Mouse (Mus musculus) hindbrain, embryonic 14.5 days (tissue): ENCODE results near the gene Tmem97. TPM values are rescaled to one million over a fixed set of nuclear protein-coding genes. Genes with fewer than 3 reads are reported as not detected.
A peak's percentile ranks its signal among the peaks of the same experiment; 100 is the strongest.
"Not testable (repeated sequence)": the region's sequence is repeated elsewhere in the genome, so short reads cannot be mapped to it uniquely, and the experiment has no call there.

Experiments used
- ATAC-seq: fragments of 200-750 bp; cut with Nextera tagmentation; 2 replicates; pipeline ENCODE4 v1.8.0; 2017; ENCODE audit warnings: moderate number of reproducible peaks, mild to moderate bottlenecking, moderate TSS enrichment, moderate library complexity; ENCODE audit not compliant: low FRiP score
- DNase-seq: peaks from one replicate; pipeline ENCODE4 v3.0.0-alpha.2; 2015; ENCODE audit warnings: low spot score
- H3K27ac ChIP-seq: fragments of 300-500 bp; sonication (generic); 2 replicates; pipeline ENCODE4 v1.5.1; 2014; ENCODE audit warnings: mild to moderate bottlenecking, moderate library complexity
- H3K27me3 ChIP-seq: fragments of 300-500 bp; sonication (generic); 2 replicates; pipeline ENCODE4 v1.6.1; 2014; ENCODE audit warnings: mild to moderate bottlenecking, low read length, mixed read lengths; ENCODE audit not compliant: control insufficient read depth, insufficient read depth
- H3K36me3 ChIP-seq: fragments of 300-500 bp; sonication (generic); replicated peaks from 2 replicates; pipeline ENCODE4 v1.6.1; 2014; ENCODE audit not compliant: control insufficient read depth, insufficient read depth
- H3K4me1 ChIP-seq: fragments of 300-500 bp; sonication (generic); replicated peaks from 2 replicates; pipeline ENCODE4 v1.6.1; 2014; ENCODE audit warnings: antibody characterized with exemption, low read length, mixed read lengths; ENCODE audit not compliant: control insufficient read depth, insufficient read depth
- H3K4me2 ChIP-seq: fragments of 300-500 bp; sonication (generic); replicated peaks from 2 replicates; pipeline ENCODE4 v1.6.1; 2014; ENCODE audit warnings: mild to moderate bottlenecking, moderate library complexity
- H3K4me3 ChIP-seq: fragments of 300-500 bp; sonication (generic); replicated peaks from 2 replicates; pipeline ENCODE4 v1.5.1; 2014; ENCODE audit warnings: mild to moderate bottlenecking, low read length
- H3K9ac ChIP-seq: fragments of 300-500 bp; sonication (generic); 2 replicates; pipeline ENCODE4 v1.6.1; 2014
- H3K9me3 ChIP-seq: fragments of 300-500 bp; sonication (generic); 2 replicates; pipeline ENCODE4 v1.6.1; 2016; ENCODE audit warnings: low read length; ENCODE audit not compliant: control insufficient read depth
- WGBS: fragments of 180-500 bp; shearing (Covaris S2); extraction: QIAGEN DNeasy Blood & Tissue Kit; methylation state at CpG from one replicate; pipeline ENCODE4 v1.1.7; 2014; 5-methylcytosine and 5-hydroxymethylcytosine counted together
- polyA plus RNA-seq: library from polyadenylated mRNA; unstranded; fragments of >200 nt; fragmentation: Nextera tagmentation; extraction: Ambion mirVana; gene quantifications from 2 replicates; pipeline ENCODE4 v1.2.1, GENCODE M21; 2014

The Tmem97 gene
- 38.2 and 49.3 TPM in 2 replicates for polyA plus RNA-seq

DNA sequence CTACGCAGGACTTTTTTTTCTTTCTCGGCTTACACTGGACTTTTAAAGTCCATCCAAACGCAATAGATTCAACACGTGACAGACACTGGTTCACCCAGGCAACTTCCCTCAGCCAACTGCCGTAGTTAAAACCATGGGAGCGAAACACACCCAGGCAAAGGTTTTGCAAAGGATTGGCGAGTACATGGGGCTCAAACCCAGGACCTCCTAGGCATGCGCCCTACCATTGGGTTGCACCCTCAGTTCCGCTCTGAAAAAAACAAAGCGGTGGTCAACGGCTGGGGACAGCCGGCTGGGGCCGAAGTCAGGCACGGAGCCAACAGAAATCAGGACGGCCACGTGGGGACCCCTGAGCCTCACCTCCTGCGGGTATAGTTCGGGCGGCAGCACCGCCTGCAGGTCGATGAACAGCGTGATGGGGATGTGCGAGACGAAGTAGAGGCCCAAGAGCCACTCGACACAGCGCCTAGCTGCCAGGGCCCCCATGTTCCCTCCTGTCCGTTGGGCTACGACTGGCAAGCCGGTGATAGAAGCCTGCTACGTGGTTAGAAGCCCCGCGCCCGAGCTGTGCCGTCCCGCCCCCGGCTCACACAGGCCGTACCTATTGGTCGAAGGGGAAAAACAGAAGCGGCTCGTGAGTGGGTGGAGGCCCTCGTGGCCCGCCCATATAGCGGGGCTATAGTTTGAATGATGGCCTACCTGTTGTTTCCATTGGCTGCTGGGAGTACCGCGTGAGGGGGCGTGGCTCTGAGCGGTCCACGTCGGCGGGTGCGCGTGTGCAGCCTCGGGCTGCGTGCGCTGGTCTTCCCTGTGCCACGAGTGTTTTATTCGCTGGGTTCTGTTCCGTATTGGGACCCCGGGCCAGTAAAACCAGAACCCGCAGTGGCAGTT is at the start of gene Tmem97:
TSS of gene Tmem97 (minus strand) at position 610 of the 891 bp plus-strand sequence.
- DNase-seq = peak; percentile 95
- WGBS = under 1% methylated on average over 60 of the region's 60 CpGs

DNA sequence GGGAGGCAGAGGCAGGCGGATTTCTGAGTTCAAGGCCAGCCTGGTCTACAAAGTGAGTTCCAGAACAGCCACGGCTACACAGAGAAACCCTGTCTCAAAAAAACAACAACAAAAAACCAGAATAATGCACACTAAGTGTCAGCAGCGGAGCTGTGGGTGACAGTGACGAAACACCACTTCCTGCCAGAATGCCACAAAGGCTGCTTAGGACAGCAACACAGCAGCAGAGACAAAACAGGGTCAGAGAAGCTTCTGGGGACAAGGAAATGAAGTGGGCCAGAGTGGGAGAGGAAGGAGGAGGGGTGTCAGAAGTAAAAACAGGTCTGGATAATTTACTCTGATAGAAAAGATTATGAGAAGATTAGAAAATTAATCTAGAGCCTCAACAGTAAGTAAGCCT is 49.5 kb upstream of the Tmem97 start:
- DNase-seq (no peak), ATAC-seq (no peak)
- no peaks in the 10 kb centered on the region for H3K27me3 ChIP-seq
- peaks cover 4% of the 10 kb centered on the region; the same call in 1 of the 2 replicates for H3K4me1 ChIP-seq
- no peak overlapping the region for H3K27ac ChIP-seq
- WGBS = 78% methylated on average over 4 of the region's 4 CpGs
- peaks cover 4% of the 10 kb centered on the region for H3K36me3 ChIP-seq
- no peaks in the 10 kb centered on the region for H3K9me3 ChIP-seq
- H3K4me3 ChIP-seq = no peak overlapping the region
- no peak overlapping the region for H3K9ac ChIP-seq
- no peak overlapping the region for H3K4me2 ChIP-seq

More for the DNA sequence above, at the start of gene Tmem97:
- H3K27me3 ChIP-seq = no peaks in the 10 kb centered on the region
- H3K4me1 ChIP-seq = peaks cover 11% of the 10 kb centered on the region
- peak within 1 kb of the TSS; percentile 89 for H3K4me2 ChIP-seq
- peak; percentile 100 for ATAC-seq
- H3K9ac ChIP-seq = peak within 1 kb of the TSS; percentile 71
- H3K36me3 ChIP-seq = no peaks in the 10 kb centered on the region
- peak within 1 kb of the TSS; percentile 66 for H3K4me3 ChIP-seq
- peaks cover 10% of the 10 kb centered on the region; the same call in 1 of the 2 replicates for H3K9me3 ChIP-seq
- peak within 1 kb of the TSS; percentile 82 for H3K27ac ChIP-seq

DNA sequence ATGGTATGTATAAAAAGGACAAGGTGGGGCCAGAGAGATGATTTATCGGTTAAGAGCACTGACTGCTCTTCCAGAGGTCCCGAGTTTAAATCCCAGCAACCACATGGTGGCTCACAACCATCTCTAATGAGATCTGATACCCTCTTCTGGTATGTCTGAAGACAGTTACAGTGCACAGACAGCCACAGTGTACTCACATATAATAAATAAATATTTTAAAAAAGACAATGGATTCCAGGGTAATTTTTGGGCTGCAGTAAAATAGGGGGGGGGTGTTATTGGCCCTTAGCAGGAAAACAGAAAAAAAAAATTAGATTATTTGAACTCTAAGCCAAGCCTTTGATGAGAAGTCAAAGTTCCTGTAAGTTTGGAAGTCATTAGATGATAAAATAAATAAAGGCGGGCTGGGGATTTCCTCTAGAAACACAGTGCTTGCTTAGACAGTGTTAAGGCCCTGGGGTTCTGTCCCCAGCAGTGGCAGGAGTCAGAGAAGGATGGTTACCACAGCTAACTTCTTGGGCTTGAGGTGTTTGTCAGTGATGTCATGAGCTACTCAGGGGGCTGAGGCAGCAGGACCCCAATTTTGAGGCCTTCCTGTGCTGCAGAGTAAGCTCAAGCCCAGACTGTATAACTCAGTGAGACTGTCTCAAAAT is 48.3 kb upstream of the Tmem97 start:
- Histone ChIP-seq H3K9me3 (no peaks in the 10 kb centered on the region), H3K4me3 (no peak overlapping the region), H3K36me3 (peaks cover 4% of the 10 kb centered on the region), H3K27ac (no peak overlapping the region), H3K4me1 (peaks cover 4% of the 10 kb centered on the region; the same call in 1 of the 2 replicates), H3K27me3 (no peaks in the 10 kb centered on the region), H3K9ac (no peak overlapping the region), H3K4me2 (no peak overlapping the region)
- no peak for ATAC-seq
- no peak for DNase-seq
- 84% methylated on average over 3 of the region's 3 CpGs for WGBS

DNA sequence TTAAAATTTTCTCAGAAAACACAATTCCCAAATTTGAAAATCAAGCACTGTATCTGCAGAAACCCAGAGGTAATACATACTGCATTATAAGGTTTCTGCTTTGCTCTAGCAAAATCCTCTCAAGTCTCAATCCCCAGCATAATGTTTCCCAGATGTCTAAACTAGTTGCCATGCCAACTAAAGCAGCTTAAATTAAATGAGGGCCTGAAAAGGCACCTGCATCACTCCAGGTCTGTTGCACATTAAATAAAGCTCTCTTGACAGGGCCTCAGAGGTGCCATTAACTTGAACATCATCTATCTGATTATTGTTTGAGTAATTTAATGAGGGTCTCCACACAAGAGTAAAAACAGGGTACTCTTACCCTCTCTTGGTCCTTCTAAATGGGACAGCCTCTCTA is 46.2 kb upstream of the Tmem97 start:
- no peak overlapping the region for H3K27ac ChIP-seq
- DNase-seq = peak; percentile 32
- H3K9ac ChIP-seq = no peak overlapping the region
- no peak overlapping the region for H3K4me3 ChIP-seq
- H3K9me3 ChIP-seq = no peaks in the 10 kb centered on the region
- H3K27me3 ChIP-seq = no peaks in the 10 kb centered on the region
- ATAC-seq = no peak
- peaks cover 4% of the 10 kb centered on the region; the same call in 1 of the 2 replicates for H3K36me3 ChIP-seq
- H3K4me1 ChIP-seq = peaks cover 4% of the 10 kb centered on the region; the same call in 1 of the 2 replicates
- H3K4me2 ChIP-seq = no peak overlapping the region

DNA sequence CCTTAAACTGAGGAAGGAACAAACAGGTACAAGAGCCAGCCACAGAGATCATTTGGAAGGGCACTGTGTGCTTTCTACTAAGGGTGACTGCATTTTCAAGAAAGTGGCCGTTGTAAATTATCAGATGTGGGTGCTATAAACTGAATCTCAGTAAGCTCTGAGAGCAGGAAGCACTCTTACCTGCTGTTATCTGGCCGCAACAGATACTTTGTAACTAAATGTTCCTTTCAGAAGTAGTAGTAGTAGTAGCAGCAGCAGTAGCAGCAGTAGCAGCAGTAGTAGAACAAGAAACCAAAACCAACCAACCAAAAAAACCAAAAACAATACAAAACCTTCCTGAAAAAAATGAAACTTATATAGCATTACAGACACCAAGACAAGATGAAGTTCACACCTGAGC is 45.2 kb upstream of the Tmem97 start:
- DNase-seq = no peak

DNA sequence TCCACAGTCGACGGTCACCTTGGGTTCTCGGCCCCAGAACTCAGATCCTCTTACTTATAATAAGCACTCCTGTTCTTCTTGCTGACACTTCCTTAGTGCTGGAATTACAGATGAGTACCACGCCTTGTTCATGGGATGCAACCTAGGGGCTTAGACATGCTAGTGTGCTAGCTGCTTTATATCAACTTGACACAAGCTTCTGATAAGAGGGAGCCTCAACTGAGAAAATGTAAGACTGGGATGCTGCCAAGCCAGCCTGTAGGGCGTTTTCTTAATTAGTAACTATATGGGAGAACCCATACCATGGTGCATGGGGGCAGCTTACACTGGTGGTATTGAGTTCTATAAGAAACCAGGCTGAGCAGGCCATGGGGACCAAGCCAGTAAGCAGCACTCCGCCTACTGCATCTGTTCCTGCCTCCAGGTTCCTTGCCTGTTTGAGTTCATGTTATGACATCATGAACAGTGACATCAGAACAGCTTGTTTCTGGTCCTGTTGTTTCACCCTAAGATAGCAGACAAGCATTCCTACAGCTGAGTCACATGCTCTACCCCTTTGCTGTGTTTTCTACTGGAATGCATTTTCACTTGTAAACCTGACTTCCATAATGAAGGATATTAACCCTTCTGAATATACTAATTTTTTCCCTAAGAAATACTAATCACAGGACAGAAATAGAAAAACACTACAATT is 43.8 kb upstream of the Tmem97 start:
- ATAC-seq (no peak), DNase-seq (no peak)
- Histone ChIP-seq H3K4me2 (no peak overlapping the region), H3K4me1 (peaks cover 4% of the 10 kb centered on the region; the same call in 1 of the 2 replicates), H3K4me3 (no peak overlapping the region), H3K27me3 (no peaks in the 10 kb centered on the region), H3K27ac (no peak overlapping the region), H3K9ac (no peak overlapping the region), H3K9me3 (no peaks in the 10 kb centered on the region), H3K36me3 (peaks cover 4% of the 10 kb centered on the region; the same call in 1 of the 2 replicates)
- WGBS = 97% methylated on average over 6 of the region's 6 CpGs

More for the DNA sequence above, 45.2 kb upstream of the Tmem97 start:
- Histone ChIP-seq H3K9ac (no peak overlapping the region), H3K4me3 (no peak overlapping the region), H3K4me1 (peaks cover 4% of the 10 kb centered on the region; the same call in 1 of the 2 replicates), H3K27me3 (no peaks in the 10 kb centered on the region), H3K27ac (no peak overlapping the region), H3K4me2 (no peak overlapping the region), H3K36me3 (peaks cover 4% of the 10 kb centered on the region; the same call in 1 of the 2 replicates), H3K9me3 (no peaks in the 10 kb centered on the region)
- 97% methylated on average over 2 of the region's 2 CpGs for WGBS
- no peak for ATAC-seq

DNA sequence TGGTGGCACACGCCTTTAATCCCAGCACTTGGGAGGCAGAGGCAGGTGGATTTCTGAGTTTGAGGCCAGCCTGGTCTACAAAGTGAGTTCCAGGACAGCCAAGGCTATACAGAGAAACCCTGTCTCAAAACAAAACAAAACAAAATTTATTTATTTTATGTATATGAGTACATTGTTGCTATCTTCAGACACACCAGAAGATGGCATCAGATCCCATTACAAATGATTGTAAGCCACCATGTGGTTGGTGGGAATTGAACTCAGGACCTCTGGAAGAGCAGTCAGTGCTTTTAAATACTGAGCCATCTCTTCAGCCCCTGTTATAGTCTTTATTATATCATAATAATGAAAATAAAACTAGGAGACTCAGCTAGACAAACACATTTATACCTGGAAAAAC is 37.1 kb upstream of the Tmem97 start:
- not testable (repeated sequence) for ATAC-seq, H3K4me1 ChIP-seq, H3K4me2 ChIP-seq, H3K9me3 ChIP-seq, H3K27me3 ChIP-seq, H3K4me3 ChIP-seq, DNase-seq, H3K9ac ChIP-seq, H3K27ac ChIP-seq
- WGBS = 100% methylated on average over 1 of the region's 1 CpGs
- peaks cover 36% of the 10 kb centered on the region for H3K36me3 ChIP-seq

DNA sequence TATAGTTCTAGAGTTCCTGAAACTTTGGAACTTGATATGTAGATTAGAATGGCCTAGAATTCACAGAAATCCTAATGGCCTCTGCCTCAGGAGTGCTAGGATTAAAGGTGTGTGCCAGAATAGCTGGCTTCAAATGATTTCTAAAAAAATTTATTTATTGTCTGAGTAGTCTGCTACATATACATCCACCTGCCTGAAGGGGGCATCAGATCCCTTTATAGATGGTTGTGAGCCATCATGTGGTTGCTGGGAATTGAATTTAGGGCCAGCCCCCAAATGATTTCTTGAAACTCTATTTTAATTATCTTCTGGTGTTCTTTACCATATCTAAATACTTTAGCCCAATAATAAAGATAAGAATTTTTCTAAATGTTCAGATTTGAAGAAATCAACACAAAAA is 35.5 kb upstream of the Tmem97 start:
- no peak for DNase-seq
- no peaks in the 10 kb centered on the region for H3K9me3 ChIP-seq
- H3K4me3 ChIP-seq = no peak overlapping the region
- H3K36me3 ChIP-seq = peaks cover 51% of the 10 kb centered on the region
- no peak overlapping the region for H3K27ac ChIP-seq
- no peaks in the 10 kb centered on the region for H3K27me3 ChIP-seq
- no peak overlapping the region for H3K4me2 ChIP-seq
- no peaks in the 10 kb centered on the region for H3K4me1 ChIP-seq
- no peak overlapping the region for H3K9ac ChIP-seq
- ATAC-seq = no peak

DNA sequence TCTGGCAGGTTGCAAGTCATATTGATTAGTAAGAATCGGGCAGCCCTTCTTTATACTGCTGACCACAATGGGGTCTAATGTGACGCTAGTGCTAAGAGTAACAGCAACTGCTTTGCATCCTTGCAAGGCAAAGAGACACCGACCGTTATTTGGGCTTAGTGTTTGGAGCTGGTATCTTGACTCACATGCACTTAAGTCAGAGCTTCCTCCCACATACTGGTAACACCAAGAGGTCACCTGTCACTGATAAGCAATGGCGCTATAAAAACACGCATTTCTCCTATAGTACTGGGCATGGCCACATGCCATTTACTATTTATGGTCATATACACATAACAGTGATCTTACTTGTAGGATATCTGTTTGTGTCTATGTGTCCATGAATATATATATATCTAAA is 32.3 kb upstream of the Tmem97 start:
- Histone ChIP-seq H3K4me3 (no peak overlapping the region), H3K27me3 (no peaks in the 10 kb centered on the region), H3K36me3 (peaks cover 80% of the 10 kb centered on the region), H3K4me1 (no peaks in the 10 kb centered on the region), H3K4me2 (no peak overlapping the region), H3K27ac (no peak overlapping the region), H3K9ac (no peak overlapping the region), H3K9me3 (no peaks in the 10 kb centered on the region)
- 93% methylated on average over 6 of the region's 6 CpGs for WGBS
- DNase-seq (no peak), ATAC-seq (no peak)
